In the genomic region with DNA sequence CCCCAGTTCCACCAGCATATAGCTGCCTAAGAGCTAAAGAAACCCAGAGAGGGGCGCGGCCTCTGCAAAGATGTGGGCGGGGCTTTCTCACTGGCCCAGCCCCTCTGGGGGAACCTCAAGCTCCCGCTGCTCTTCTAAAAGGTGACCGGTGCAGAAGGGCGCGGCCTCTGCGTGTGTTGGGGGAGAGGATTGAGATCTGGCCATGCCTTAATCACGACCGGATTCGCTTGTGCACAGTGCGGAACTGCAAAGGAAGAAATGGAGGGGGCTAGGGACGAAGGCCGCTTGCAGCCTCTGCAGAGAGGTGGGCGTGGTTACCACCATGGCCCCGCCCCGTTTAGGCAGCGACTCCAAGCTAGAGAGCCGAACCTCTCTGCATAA, we compare ENCODE assay signal across 1 mouse cellular context.
TF ChIP-seq lines count a peak whose summit lies in the region.

No protein-coding gene starts in this region.

TF ChIP-seq in CH12.LX, 34 proteins besides CTCF, POLR2A, EP300 and RAD21:
- TF ChIP-seq IRF4 (IDR thresholded peaks at IDR 0.05; ENCODE audit: low read depth, low read length) (no peak), PAX5 (IDR thresholded peaks at IDR 0.05; ENCODE audit: low read length) (no peak), JUND (conservative IDR thresholded peaks at IDR 0.05; ENCODE audit: low read depth, low read length) (no peak), TCF12 (IDR thresholded peaks at IDR 0.05; ENCODE audit: low read depth, low read length) (no peak), USF2 (conservative IDR thresholded peaks at IDR 0.05; ENCODE audit: low read depth, low read length) (no peak), NELFE (IDR thresholded peaks at IDR 0.05; ENCODE audit: low read depth, low read length) (no peak), RCOR1 (conservative IDR thresholded peaks at IDR 0.05; ENCODE audit: low read depth, low read length) (no peak), ELF1 (IDR thresholded peaks at IDR 0.05; ENCODE audit: low read depth, low read length) (no peak), UBTF (IDR thresholded peaks at IDR 0.05; ENCODE audit: low read depth, low read length) (no peak), BHLHE40 (IDR thresholded peaks at IDR 0.05; ENCODE audit: low read depth, low read length) (no peak), E2F4 (IDR thresholded peaks at IDR 0.05; ENCODE audit: insufficient replicate concordance, low read depth, low read length) (no peak), CHD2 (IDR thresholded peaks at IDR 0.05; ENCODE audit: low read length) (no peak)
